21 mouse cellular contexts compared by ENCODE assay signal in the genomic region with DNA sequence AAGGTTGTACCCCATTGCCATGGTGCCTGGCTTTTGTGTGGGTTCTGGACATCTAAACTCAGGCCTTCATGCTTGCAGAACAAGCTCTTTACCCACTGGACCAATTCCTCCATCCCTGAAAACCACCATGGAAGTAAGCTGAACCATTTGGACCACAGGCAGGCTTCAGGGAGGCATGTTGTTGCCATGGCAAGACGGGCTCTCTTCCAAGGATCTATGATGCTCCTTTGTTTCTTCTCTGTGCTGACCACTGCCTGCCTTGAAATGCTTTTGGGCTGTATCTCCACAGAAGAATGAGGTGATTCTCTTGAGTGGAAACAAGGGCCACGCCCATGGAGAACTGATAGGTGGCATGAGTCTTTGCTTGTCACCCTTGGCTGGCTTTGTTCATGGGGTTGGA.
A peak's percentile ranks its signal among the peaks of the same experiment; 100 is the strongest.
DNase-seq lines count a peak whose midpoint lies in the region; ATAC-seq and TF ChIP-seq lines count a peak whose summit lies in the region.
"Had no signal": no experiment of that assay in that cellular context is flagged by ENCODE, and none has a peak within 500 bp of the region (broad histone marks: within the 10 kb centered on the region; RNA-seq: fewer than 3 reads in every experiment).

No protein-coding gene starts in this region.

- H3K9ac ChIP-seq in hindbrain, embryonic 14.5 days, result no peak overlapping the region
- H3K9ac ChIP-seq in hindbrain, embryonic 11.5 days (ENCODE audit: low read depth, low read length), result no peak overlapping the region
- H3K9ac ChIP-seq in midbrain, postnatal 0 days (replicated peaks; ENCODE audit: low read length, poor library complexity, severe bottlenecking), result no peak overlapping the region
- H3K9ac ChIP-seq in midbrain, embryonic 16.5 days (ENCODE audit: low read depth, low read length), result no peak overlapping the region
- H3K9ac ChIP-seq: forebrain, embryonic 13.5 days; hindbrain, embryonic 15.5 days; intestine, embryonic 15.5 days had no signal

- H3K27ac ChIP-seq in hindbrain, embryonic 14.5 days, result no peak overlapping the region
- H3K27ac ChIP-seq in hindbrain, embryonic 11.5 days (ENCODE audit: low read depth, low read length), result no peak overlapping the region
- no peak overlapping the region for H3K27ac ChIP-seq in midbrain, postnatal 0 days (ENCODE audit: low read depth, low read length)
- no peak overlapping the region for H3K27ac ChIP-seq in midbrain, embryonic 16.5 days (ENCODE audit: low read length)
- H3K27ac ChIP-seq: forebrain, embryonic 10.5 days; forebrain, embryonic 13.5 days; hindbrain, embryonic 15.5 days; intestine, embryonic 15.5 days had no signal

- H3K27me3 ChIP-seq in hindbrain, embryonic 14.5 days (ENCODE audit: control insufficient read depth, insufficient read depth, low read length), result no peaks in the 10 kb centered on the region
- H3K27me3 ChIP-seq in hindbrain, embryonic 11.5 days (ENCODE audit: control insufficient read depth, insufficient read depth, low read length), result 0 out of 2 replicates have a peak, but pooled peaks cover 2% of the 10 kb centered on the region
- no peaks in the 10 kb centered on the region for H3K27me3 ChIP-seq in midbrain, postnatal 0 days (ENCODE audit: insufficient read depth, low read length)
- H3K27me3 ChIP-seq in midbrain, embryonic 16.5 days (ENCODE audit: control insufficient read depth, insufficient read depth, low read depth, low read length), result no peaks in the 10 kb centered on the region
- H3K27me3 ChIP-seq: forebrain, embryonic 13.5 days; hindbrain, embryonic 15.5 days; intestine, embryonic 15.5 days had no signal

- 76% methylated on average over 2 of the region's 2 CpGs for WGBS in hindbrain, embryonic 14.5 days
- WGBS in hindbrain, embryonic 11.5 days, result 84% methylated on average over 2 of the region's 2 CpGs
- 95% methylated on average over 2 of the region's 2 CpGs for WGBS in midbrain, postnatal 0 days
- 93% methylated on average over 2 of the region's 2 CpGs for WGBS in midbrain, embryonic 16.5 days

- TF ChIP-seq CTCF in midbrain, postnatal 0 days (IDR thresholded peaks at IDR 0.05), result no peak
- no peak for TF ChIP-seq CTCF in brain, embryonic 14.5 days (IDR thresholded peaks at IDR 0.05; ENCODE audit: borderline replicate concordance, extremely low read depth, insufficient read depth, insufficient read length)

- peak; percentile 43 to 62 for DNase-seq in cerebellum, postnatal 14 days
- DNase-seq in cerebellum, adult 18-20 months, result no peak
- DNase-seq in hindbrain, embryonic 14.5 days (ENCODE audit: low spot score), result peak; percentile 42
- no peak for DNase-seq in hindbrain, embryonic 11.5 days (ENCODE audit: low spot score)
- DNase-seq in midbrain, postnatal 0 days (ENCODE audit: low spot score), result peak; percentile 54
- peak; percentile 39 for DNase-seq in brain, embryonic 14.5 days (ENCODE audit: low read depth)
- DNase-seq in urinary bladder, postnatal 4 days (ENCODE audit: low spot score in 2 of 2), result no peak
- DNase-seq: adrenal gland, adult 8-10 months; adrenal gland, postnatal 25 days; cerebellum, adult 9-10 months; gastrocnemius, postnatal 10 days; gastrocnemius, postnatal 36 days; kidney, adult 18-20 months had no signal

- no peak overlapping the region for H3K4me3 ChIP-seq in hindbrain, embryonic 14.5 days (replicated peaks; ENCODE audit: low read length)
- no peak overlapping the region for H3K4me3 ChIP-seq in hindbrain, embryonic 11.5 days (ENCODE audit: low read depth, low read length)
- no peak overlapping the region for H3K4me3 ChIP-seq in midbrain, postnatal 0 days (ENCODE audit: low read depth, low read length)
- H3K4me3 ChIP-seq in midbrain, embryonic 16.5 days (ENCODE audit: low read depth, low read length), result no peak overlapping the region
- H3K4me3 ChIP-seq: forebrain, embryonic 10.5 days; forebrain, embryonic 13.5 days; hindbrain, embryonic 15.5 days; intestine, embryonic 15.5 days had no signal

- H3K4me2 ChIP-seq in hindbrain, embryonic 14.5 days (replicated peaks), result no peak overlapping the region
- no peak overlapping the region for H3K4me2 ChIP-seq in hindbrain, embryonic 11.5 days (replicated peaks; ENCODE audit: low read depth, low read length)
- no peak overlapping the region for H3K4me2 ChIP-seq in midbrain, postnatal 0 days (ENCODE audit: low read depth, low read length, poor library complexity, severe bottlenecking)
- H3K4me2 ChIP-seq in midbrain, embryonic 16.5 days (ENCODE audit: low read length), result no peak overlapping the region
- H3K4me2 ChIP-seq: heart, embryonic 11.5 days; hindbrain, embryonic 15.5 days had no signal

- H3K9me3 ChIP-seq in hindbrain, embryonic 14.5 days (ENCODE audit: control insufficient read depth, low read length), result no peaks in the 10 kb centered on the region
- H3K9me3 ChIP-seq in hindbrain, embryonic 11.5 days (ENCODE audit: control insufficient read depth, low read length), result no peaks in the 10 kb centered on the region
- H3K9me3 ChIP-seq in midbrain, postnatal 0 days (ENCODE audit: low read length), result no peaks in the 10 kb centered on the region
- H3K9me3 ChIP-seq in midbrain, embryonic 16.5 days (replicated peaks; ENCODE audit: control insufficient read depth, low read length, poor library complexity, severe bottlenecking), result no peaks in the 10 kb centered on the region
- H3K9me3 ChIP-seq: forebrain, embryonic 10.5 days; forebrain, embryonic 13.5 days; hindbrain, embryonic 15.5 days; intestine, embryonic 15.5 days had no signal

- H3K4me1 ChIP-seq in hindbrain, embryonic 14.5 days (replicated peaks; ENCODE audit: control insufficient read depth, insufficient read depth, low read length), result peaks cover 7% of the 10 kb centered on the region
- no peaks in the 10 kb centered on the region; the same call in 1 of the 2 replicates for H3K4me1 ChIP-seq in hindbrain, embryonic 11.5 days (replicated peaks; ENCODE audit: control insufficient read depth, insufficient read depth, low read length)
- H3K4me1 ChIP-seq in midbrain, postnatal 0 days (ENCODE audit: insufficient read depth, low read length), result no peaks in the 10 kb centered on the region
- H3K4me1 ChIP-seq in midbrain, embryonic 16.5 days (ENCODE audit: control insufficient read depth, insufficient read depth, low read length), result peaks cover 3% of the 10 kb centered on the region

- no peak for TF ChIP-seq POLR2A in brain, embryonic 14.5 days (IDR thresholded peaks at IDR 0.05; ENCODE audit: borderline replicate concordance, extremely low read depth, insufficient read depth, insufficient read length, poor library complexity, severe bottlenecking)

- ATAC-seq in hindbrain, embryonic 14.5 days (ENCODE audit: low FRiP score), result no peak
- ATAC-seq in hindbrain, embryonic 11.5 days (ENCODE audit: low FRiP score), result no peak
- ATAC-seq in midbrain, postnatal 0 days (ENCODE audit: low FRiP score), result no peak
- no peak for ATAC-seq in midbrain, embryonic 16.5 days
- ATAC-seq: activated CD4-positive, CD25-positive, alpha-beta regulatory T cell, adult 4 months; forebrain, embryonic 13.5 days; forebrain, embryonic 16.5 days; intestine, embryonic 15.5 days had no signal

- no peaks in the 10 kb centered on the region for H3K36me3 ChIP-seq in hindbrain, embryonic 14.5 days (replicated peaks; ENCODE audit: control insufficient read depth, insufficient read depth)
- H3K36me3 ChIP-seq in hindbrain, embryonic 11.5 days (ENCODE audit: control insufficient read depth, insufficient read depth, low read length), result no peaks in the 10 kb centered on the region
- no peaks in the 10 kb centered on the region for H3K36me3 ChIP-seq in midbrain, postnatal 0 days (ENCODE audit: insufficient read depth, low read length)
- no peaks in the 10 kb centered on the region for H3K36me3 ChIP-seq in midbrain, embryonic 16.5 days (ENCODE audit: control insufficient read depth, insufficient read depth, low read length)
- H3K36me3 ChIP-seq: forebrain, embryonic 10.5 days; hindbrain, embryonic 15.5 days; intestine, embryonic 15.5 days had no signal

Comparison
In these comparisons a context has a peak if more than half of its experiments do, and no peak if none do; other contexts are left out.
1. DNase-seq: peak in cerebellum, postnatal 14 days (2 of 2), hindbrain, embryonic 14.5 days (single experiment), midbrain, postnatal 0 days (single experiment) and brain, embryonic 14.5 days (single experiment); none in cerebellum, adult 18-20 months (0 of 2), hindbrain, embryonic 11.5 days (single experiment) and urinary bladder, postnatal 4 days (0 of 2).